Mouse (Mus musculus) urinary bladder, postnatal 36 days (tissue): ENCODE measurements around the gene Plekha1.

Experiments used
- DNase-seq, 2 experiments: peaks; one replicate each; pipeline ENCODE4 v3.0.0; 2022; ENCODE audit warnings: low spot score in 2 of 2, mixed read lengths in 1 of 2

Gene Plekha1

GRCm38 (mm10) chr7:130859926-130860325, 5.6 kb upstream of the Plekha1 start:
- DNase-seq, result no peak

DNA sequence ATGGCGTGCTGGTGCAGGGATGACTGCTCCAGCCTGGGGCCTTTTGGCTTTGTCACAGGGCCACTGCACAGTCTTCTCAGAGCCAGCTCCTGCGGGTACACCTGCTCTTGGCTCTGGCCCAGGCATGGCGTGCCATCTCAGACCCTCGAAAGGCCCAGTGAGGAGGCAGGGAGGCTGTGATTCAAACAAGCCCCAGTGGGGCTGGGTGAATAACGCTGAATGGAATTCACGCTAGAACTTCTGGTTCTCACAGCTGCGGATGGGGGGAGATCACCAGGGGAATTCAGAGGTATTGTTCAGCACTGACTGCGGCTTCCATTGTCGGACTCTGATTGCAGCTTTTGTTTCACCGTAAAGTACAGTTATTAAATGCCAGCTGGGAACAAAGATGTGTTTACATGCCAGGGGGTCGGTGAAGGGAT, 4.8 kb upstream of the Plekha1 start:
- DNase-seq, result no peak

- no peak for DNase-seq
Measured at GRCm38 (mm10) chr7:130862501-130862900, 3.1 kb upstream of the Plekha1 start.

DNA sequence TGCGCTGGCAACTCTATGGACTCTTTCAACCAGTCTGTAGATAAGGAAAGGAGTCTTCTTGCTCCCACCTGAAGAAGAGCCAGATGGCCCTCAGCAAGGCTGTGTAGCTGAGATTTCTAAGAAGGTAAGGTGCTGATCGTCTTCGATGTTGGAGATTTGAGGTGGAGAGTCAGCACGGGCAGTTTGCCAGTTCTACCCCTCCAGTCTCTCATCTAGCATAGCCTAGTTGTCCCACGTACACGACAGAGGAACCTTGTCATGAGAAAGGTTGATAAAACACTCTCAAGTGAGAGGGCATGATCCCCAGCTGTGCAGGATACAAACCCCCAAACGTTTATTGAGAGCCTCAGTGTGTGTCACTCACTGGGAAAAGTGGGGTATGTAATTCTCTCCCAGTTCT, 845 bp upstream of the Plekha1 start:
- no peak for DNase-seq

- no peak for DNase-seq
Measured at GRCm38 (mm10) chr7:130866640-130867039, 1.1 kb downstream of the Plekha1 start.

GRCm38 (mm10) chr7:130867256-130867655, 1.7 kb downstream of the Plekha1 start:
- DNase-seq, result no peak

DNA sequence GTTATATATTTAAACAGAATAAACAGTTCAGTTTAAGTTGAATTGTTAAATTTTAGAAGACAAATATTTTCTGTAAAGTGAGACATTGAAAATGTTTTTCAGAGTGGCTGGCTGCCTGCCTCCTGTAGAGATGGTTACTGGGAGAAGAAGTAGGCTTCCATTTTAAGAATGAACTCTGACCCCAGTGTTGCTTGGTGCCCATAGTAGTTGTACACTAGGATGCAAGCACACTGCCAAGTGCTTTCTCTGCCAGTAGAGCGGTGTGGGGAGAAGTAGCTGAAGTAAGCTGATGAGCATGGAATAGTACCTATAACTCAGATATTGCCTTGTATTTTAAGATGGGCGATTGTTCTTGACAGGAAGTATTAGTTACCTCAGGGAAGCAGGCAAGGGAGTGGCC, 18.6 kb downstream of the Plekha1 start:
- DNase-seq, result no peak

- DNase-seq, result no peak
Measured at GRCm38 (mm10) chr7:130886246-130886645, 20.7 kb downstream of the Plekha1 start.

DNA sequence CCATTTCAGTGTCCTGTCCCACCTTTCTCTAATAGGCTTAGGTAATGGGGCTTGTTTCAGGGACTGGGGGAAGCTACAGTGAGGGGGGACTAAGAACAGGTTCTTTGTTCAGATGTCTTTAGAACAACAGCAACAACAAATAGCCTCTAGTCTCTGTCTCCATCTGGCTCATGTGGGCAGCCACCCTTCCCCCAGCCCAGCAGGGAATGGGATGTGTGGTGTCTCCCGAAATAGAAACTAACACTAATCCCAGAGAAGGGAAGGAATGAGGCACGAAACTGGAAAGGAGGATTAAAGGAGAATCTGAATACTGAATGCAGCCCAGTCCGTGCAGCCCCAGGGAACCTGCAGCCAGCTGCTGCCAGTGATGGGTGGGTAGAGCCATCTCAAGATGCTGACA, 22.4 kb downstream of the Plekha1 start:
- DNase-seq, result no peak

GRCm38 (mm10) chr7:130890871-130891270, 25.3 kb downstream of the Plekha1 start:
- DNase-seq, result no peak

DNA sequence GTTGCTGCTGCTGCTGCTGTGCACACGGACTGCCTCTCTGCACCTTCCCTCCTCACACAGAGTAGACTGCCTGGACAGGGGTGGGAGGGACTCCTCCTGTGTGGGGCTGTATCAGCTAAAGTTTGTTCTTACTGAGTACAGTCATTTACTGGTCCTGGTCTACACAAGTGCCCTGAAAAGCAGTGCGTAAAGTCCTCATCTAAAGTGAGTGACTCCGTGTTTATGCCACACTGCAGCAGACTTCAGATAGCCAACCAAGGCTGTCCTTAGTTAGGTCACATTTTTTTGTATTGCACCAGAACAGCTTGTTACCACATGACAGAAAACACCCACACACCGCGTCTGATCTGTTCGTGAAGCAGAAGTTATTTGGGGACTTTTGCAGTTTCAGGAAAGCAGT, 27.4 kb downstream of the Plekha1 start:
- peak in 1 of 2 experiments; percentile 26 for DNase-seq

- DNase-seq, result no peak
Measured at GRCm38 (mm10) chr7:130894931-130895617, 29.5 kb downstream of the Plekha1 start.

DNA sequence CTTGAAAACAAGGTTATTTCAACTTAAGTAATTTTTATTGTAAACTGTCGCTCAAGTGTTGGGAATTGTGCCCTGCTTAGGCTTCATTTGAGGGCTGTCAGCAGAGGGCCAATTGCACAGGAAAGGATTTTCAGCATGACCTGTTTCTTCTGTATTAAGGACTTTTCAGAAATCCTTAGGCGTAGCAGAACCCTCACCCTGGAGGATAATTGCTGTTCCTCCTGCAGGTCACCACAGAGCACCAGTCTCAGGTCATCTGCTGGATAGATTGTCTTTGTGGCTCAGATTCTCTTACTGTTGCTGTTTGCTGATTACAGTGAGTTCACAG, 30.0 kb downstream of the Plekha1 start:
- no peak for DNase-seq

- DNase-seq, result no peak
Measured at GRCm38 (mm10) chr7:130896064-130896463, 30.5 kb downstream of the Plekha1 start.

GRCm38 (mm10) chr7:130897201-130897600, 31.6 kb downstream of the Plekha1 start:
- DNase-seq, result no peak

DNA sequence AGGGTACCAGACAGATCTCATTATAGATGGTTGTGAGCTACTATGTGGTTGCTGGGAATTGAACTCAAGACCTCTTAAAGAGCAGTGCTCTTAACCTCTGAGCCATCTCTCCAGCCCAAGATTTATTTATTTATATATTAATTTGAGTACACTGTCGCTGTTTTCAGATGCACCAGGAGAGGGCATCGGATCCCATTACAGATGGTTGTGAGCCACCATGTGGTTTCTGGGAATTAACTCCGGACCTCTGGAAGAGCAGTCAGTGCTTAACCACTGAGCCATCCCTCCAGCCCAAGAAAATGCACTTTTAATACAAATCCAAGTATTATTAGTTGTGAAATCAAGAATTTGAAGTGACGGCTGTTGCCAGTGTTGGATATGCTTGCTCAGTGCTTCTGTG, 32.8 kb downstream of the Plekha1 start:
- no peak for DNase-seq

- no peak for DNase-seq
Measured at GRCm38 (mm10) chr7:130900233-130900848, 34.8 kb downstream of the Plekha1 start.

- DNase-seq, result no peak
Measured at GRCm38 (mm10) chr7:130902929-130903328, 37.4 kb downstream of the Plekha1 start.

- DNase-seq, result no peak
Measured at GRCm38 (mm10) chr7:130903505-130904074, 38.0 kb downstream of the Plekha1 start.

DNA sequence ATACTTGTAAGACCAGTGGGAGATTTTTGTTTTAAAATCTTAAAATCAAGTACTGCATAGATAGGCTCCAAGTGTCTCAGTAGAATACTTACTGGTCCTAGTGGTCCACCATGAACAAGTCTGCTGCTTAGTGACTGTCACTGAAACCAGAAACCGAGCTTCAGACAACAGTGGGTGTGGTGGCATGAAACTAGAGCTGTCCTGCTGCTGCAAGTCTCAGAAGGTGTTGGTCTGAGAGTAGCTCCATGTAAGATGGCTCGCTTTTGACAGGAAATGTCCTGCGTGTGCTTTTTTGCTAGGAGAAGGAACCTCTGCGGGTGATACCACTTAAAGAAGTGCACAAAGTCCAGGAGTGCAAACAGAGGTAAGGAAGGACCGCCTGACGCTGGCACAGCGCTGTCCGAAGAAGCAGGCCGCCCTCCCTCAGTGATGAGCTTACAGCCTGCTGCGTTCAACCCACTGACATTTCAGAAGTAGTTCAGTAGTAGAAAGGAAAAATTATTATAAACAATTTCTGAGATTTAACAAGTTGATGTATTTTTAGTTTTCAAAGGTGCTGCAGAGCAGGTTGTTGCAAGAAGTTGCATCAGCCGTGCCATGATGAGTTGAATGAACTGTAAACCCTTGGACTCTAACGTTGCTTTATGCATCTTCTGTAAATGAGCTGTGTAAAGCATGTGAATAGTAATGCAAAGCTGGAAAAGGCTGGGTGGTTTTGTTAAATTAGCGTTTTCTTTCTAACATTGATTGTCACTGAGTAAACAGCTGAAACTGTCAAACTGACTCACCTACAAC, 39.2 kb downstream of the Plekha1 start:
- no peak for DNase-seq

GRCm38 (mm10) chr7:130910841-130911240, 45.3 kb downstream of the Plekha1 start:
- no peak for DNase-seq

DNA sequence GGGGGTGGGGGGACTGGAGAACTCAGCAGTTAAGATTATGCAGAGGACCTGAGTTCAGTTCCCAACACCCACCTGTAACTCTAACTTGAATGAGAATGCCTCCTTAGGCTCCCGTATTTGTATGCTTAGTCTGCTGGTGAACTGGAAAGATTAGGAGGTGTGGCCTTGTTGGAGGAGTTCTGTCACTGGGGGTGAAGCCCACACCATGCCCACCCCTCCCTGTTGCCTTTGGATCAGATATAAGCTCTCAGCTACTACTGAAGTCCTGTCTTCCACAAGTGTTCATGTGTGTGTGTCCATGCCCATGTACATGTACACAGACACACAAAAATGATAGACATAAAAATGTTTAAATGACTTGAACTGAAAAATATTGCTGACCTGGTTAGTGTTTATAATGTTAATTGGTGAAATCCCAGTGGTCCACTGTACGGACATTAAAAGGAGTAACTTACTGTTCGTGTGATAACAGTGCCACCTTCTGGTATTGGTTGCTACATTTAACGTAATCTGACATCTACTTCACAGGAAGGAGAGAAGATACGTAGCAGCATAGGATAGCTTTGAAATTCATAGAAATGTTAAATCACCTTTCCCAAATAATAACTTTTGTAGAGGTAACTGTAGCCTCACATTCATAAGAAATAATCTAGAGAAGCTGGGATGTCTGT, 49.3 kb downstream of the Plekha1 start:
- no peak for DNase-seq
